Mouse (Mus musculus): ENCODE measurements around the gene Bnip2. TPM values are rescaled to one million over a fixed set of nuclear protein-coding genes. Genes with fewer than 3 reads are reported as not detected.

Gene Bnip2
- 210 TPM for polyA plus RNA-seq (2014; fragmentation: Illumina TruSeq; extraction: RNeasy Lipid Tissue Mini Kit (QIAGEN cat#74804); ENCODE audit: low read depth, low replicate concordance)

DNA sequence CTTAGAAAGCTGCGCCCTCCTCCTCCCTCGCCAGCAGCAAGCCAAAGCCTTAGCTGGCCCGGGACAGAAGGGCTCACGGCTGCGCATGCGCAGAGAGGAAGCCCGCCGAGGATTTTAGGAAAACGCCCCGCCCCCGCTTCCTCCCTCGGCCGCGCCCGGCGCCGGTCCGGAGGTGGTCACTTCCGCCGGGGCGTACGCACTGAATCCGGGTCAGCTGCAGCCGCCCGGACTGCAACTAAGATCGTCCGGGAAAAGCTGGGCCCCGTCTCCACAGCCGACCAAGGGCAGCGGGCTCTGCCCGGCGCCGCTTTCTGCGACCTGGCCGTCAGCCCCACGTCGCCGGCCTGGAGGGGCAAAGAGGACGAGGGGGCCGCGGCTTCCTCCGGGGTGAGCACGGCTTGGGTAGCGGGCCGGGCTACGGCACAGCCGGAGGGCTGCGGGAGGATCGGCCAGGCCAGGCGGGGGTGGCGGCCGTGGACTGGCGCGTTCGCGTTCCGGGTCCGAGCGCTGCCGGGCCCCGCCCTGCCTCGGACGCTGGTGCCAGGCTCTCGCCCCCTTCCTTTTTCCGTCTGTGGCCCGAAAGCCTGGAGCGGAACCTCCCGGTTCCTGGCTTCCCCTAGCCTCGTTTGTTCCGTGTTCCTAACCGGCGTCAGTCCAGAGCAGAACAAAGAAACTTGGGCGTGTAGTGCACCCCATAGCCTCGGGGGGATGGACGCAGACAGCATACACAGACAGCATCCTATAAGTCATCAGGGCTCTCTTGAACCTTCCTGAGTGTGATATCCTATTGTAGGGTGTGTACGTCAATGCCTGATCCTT is at the start of gene Bnip2:
Gene Bnip2 (plus strand): TSS at position 164 of the 819 bp plus-strand sequence.

DNA sequence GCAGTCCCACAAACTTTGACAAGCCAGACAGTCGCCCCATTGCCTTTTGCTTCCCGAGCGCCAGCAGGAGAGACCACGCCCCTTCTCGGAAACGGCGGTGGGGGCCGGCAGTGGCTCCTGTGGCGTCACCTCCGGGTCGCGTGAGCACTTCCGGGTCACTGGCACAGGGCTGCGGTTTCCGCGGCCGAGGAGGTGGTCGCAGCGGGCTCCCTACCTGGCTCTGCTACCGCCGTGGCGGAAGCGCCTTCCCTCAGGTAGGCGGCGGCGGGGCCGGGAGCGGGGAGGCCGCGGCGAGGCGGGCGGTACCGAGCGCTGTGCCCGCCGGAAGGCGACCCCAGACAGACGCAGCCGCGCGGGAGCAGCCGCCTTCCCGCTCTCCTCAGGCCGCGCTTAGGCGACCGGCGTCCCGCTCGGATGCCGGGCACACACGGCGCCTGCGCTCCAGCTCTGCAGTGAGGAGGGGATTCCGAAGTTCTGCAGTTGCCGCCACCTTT is 23.2 kb downstream of the Bnip2 start, which contains the start of gene Gtf2a2:
Gene Gtf2a2 (plus strand): TSS at position 143 of the 494 bp plus-strand sequence.

DNA sequence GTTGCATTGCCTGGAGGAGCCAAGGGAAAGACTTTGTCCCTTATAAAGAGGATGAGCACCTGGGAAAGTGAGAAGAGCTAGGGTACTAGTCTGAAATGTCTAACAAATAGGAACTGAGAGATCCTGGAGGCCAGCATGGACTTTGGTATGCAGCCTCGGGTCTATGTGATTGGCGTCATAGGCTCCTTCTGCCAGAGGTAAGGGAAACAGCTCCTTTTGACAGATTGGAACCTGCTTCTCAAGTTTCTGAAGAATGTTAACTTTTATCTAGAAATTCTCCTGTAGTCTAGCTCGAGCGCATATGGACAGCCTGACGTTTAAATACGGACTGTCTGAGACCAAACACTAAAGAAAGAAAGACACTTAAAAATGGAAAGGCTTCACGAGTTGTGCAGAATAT is 48.7 kb downstream of the Bnip2 start, which contains the start of gene Gcnt3:
Gene Gcnt3 (minus strand): TSS at position 101 of the 400 bp plus-strand sequence.

Other genes starting within 250 kb of the Bnip2 start
- gene Foxb1, start 228.5 kb upstream of the Bnip2 start, polyA plus RNA-seq (2014; fragmentation: Illumina TruSeq; extraction: RNeasy Lipid Tissue Mini Kit (QIAGEN cat#74804); ENCODE audit: low read depth, low replicate concordance): not detected
- 359 TPM for gene Gtf2a2, start 23.1 kb downstream of the Bnip2 start, polyA plus RNA-seq (2014; fragmentation: Illumina TruSeq; extraction: RNeasy Lipid Tissue Mini Kit (QIAGEN cat#74804); ENCODE audit: low read depth, low replicate concordance)
- gene Gcnt3, start 48.6 kb downstream of the Bnip2 start, polyA plus RNA-seq (2014; fragmentation: Illumina TruSeq; extraction: RNeasy Lipid Tissue Mini Kit (QIAGEN cat#74804); ENCODE audit: low read depth, low replicate concordance): not detected
- 4.1 TPM for gene Fam81a, start 153.1 kb downstream of the Bnip2 start, polyA plus RNA-seq (2014; fragmentation: Illumina TruSeq; extraction: RNeasy Lipid Tissue Mini Kit (QIAGEN cat#74804); ENCODE audit: low read depth, low replicate concordance)
- gene Myo1e, start 217.9 kb downstream of the Bnip2 start, polyA plus RNA-seq (2014; fragmentation: Illumina TruSeq; extraction: RNeasy Lipid Tissue Mini Kit (QIAGEN cat#74804); ENCODE audit: low read depth, low replicate concordance): 13.1 TPM

Data from adrenal gland, adult 10 weeks (tissue).